Mouse (Mus musculus) bone marrow macrophage, adult 2 months (primary cell): ENCODE measurements around the gene Wsb1.

Experiments used
- CTCF ChIP-seq: IDR thresholded peaks from 2 replicates; pipeline ENCODE4 v1.5.1; 2012; ENCODE audit warnings: low read depth, mild to moderate bottlenecking, low read length, moderate library complexity
- POLR2A ChIP-seq: IDR thresholded peaks from 2 replicates; pipeline ENCODE4 v1.6.1; 2012; ENCODE audit warnings: mild to moderate bottlenecking, low read depth, low read length, borderline replicate concordance

- TF ChIP-seq POLR2A (no peak), CTCF (no peak)
Measured at GRCm38 (mm10) chr11:79291651-79292050, 37.2 kb upstream of the Wsb1 start.
